Comparison of ENCODE assay signal across 19 mouse cellular contexts in genomic region chr19:21478538-21478937, GRCm38 (mm10). TPM values are rescaled to one million over a fixed set of nuclear protein-coding genes. Genes with fewer than 3 reads are reported as not detected.
DNase-seq lines count a peak whose midpoint lies in the region; ATAC-seq and TF ChIP-seq lines count a peak whose summit lies in the region.
"Had no signal": no experiment of that assay in that cellular context is flagged by ENCODE, and none has a peak within 500 bp of the region (broad histone marks: within the 10 kb centered on the region; RNA-seq: fewer than 3 reads in every experiment).

No protein-coding gene starts in this region.

- H3K36me3 ChIP-seq in kidney, embryonic 15.5 days, result no peaks in the 10 kb centered on the region
- no peaks in the 10 kb centered on the region for H3K36me3 ChIP-seq in CH12.LX (replicated peaks in 1 of 2; ENCODE audit: control insufficient read depth in 1 of 2, insufficient read depth in 1 of 2, low read length in 1 of 2)
- H3K36me3 ChIP-seq in small intestine, adult 2 months (ENCODE audit: control insufficient read depth, insufficient read depth, low read length), result no peaks in the 10 kb centered on the region
- H3K36me3 ChIP-seq: embryonic facial prominence, embryonic 12.5 days; forebrain, embryonic 15.5 days; heart, embryonic 10.5 days; hindbrain, embryonic 12.5 days had no signal

- H3K79me2 ChIP-seq in CH12.LX (replicated peaks; ENCODE audit: control insufficient read depth, extremely low read depth, insufficient read depth, poor library complexity, severe bottlenecking), result no peaks in the 10 kb centered on the region

- peak; percentile 78 for ATAC-seq in kidney, embryonic 15.5 days (replicated peaks; ENCODE audit: low FRiP score)

- TF ChIP-seq RAD21 in CH12.LX (IDR thresholded peaks at IDR 0.05; ENCODE audit: low read depth, low read length), result no peak

- 0 out of 2 replicates have a peak, but pooled peaks cover 3% of the 10 kb centered on the region for H3K4me1 ChIP-seq in kidney, embryonic 15.5 days
- H3K4me1 ChIP-seq in CH12.LX (ENCODE audit: control insufficient read depth in 1 of 2, insufficient read depth in 2 of 2), result peaks cover 21 to 35% of the 10 kb centered on the region in 2 experiments
- H3K4me1 ChIP-seq in small intestine, adult 2 months (ENCODE audit: control insufficient read depth, insufficient read depth, insufficient read length, low read length), result peaks cover 14% of the 10 kb centered on the region; the same call in 1 of the 2 replicates
- H3K4me1 ChIP-seq: embryonic facial prominence, embryonic 12.5 days; heart, embryonic 10.5 days had no signal

- no peak overlapping the region for H3K27ac ChIP-seq in kidney, embryonic 15.5 days
- H3K27ac ChIP-seq in left cerebral cortex, adult 2 months, result peak overlapping the region; percentile 64
- H3K27ac ChIP-seq in CH12.LX (ENCODE audit: insufficient read depth, low read depth), result no peak overlapping the region
- H3K27ac ChIP-seq in small intestine, adult 2 months (ENCODE audit: insufficient read depth, low read depth, low read length), result peak overlapping the region; percentile 32; the same call in 1 of the 2 replicates
- H3K27ac ChIP-seq: embryonic facial prominence, embryonic 12.5 days; heart, embryonic 10.5 days; hindbrain, embryonic 12.5 days had no signal

- H3K4me2 ChIP-seq in kidney, embryonic 15.5 days, result no peak overlapping the region
- H3K4me2 ChIP-seq in CH12.LX (ENCODE audit: insufficient read depth, low read depth, poor library complexity, severe bottlenecking), result peak overlapping the region; percentile 60; the same call in 1 of the 2 replicates
- H3K4me2 ChIP-seq: embryonic facial prominence, embryonic 12.5 days; forebrain, embryonic 15.5 days; hindbrain, embryonic 12.5 days had no signal

- WGBS in kidney, embryonic 15.5 days, result 29% methylated on average over 3 of the region's 3 CpGs
- 29% methylated on average over 3 of the region's 3 CpGs for WGBS in small intestine, adult 2 months

- no peak for TF ChIP-seq POLR2A in CH12.LX (IDR thresholded peaks at IDR 0.05; ENCODE audit: low read depth, low read length)
- TF ChIP-seq POLR2A in small intestine, adult 2 months (IDR thresholded peaks at IDR 0.05; ENCODE audit: low read depth, low read length), result no peak

- in situ Hi-C loops in CH12.LX (cut with MboI; ENCODE audit: low pct_ligation_motif_present, low pct_unique_long_range_greater_than_20kb, low sequenced_read_pairs), result no loop called here

- H3K27me3 ChIP-seq in kidney, embryonic 15.5 days, result no peaks in the 10 kb centered on the region
- no peaks in the 10 kb centered on the region for H3K27me3 ChIP-seq in CH12.LX (replicated peaks)
- no peaks in the 10 kb centered on the region for H3K27me3 ChIP-seq in small intestine, adult 2 months (ENCODE audit: control insufficient read depth, insufficient read depth, low read length)
- H3K27me3 ChIP-seq: embryonic facial prominence, embryonic 12.5 days; forebrain, embryonic 15.5 days; hindbrain, embryonic 12.5 days had no signal

- intact Hi-C loops in left cerebral cortex, adult 2 months (cut with DNase I), result loop anchor here (5.0 to 10.0 kb wide), 3 partner anchors 34 to 204 kb away; partner anchors contain the start of gene Zfand5
- intact Hi-C loops in left cerebral cortex, postnatal 10 days (cut with DNase I), result loop anchor here (5.0 kb wide), 1 partner anchor 49 kb away; no protein-coding TSS in a partner anchor

- no peak overlapping the region for H3K4me3 ChIP-seq in kidney, embryonic 15.5 days (replicated peaks)
- no peak overlapping the region for H3K4me3 ChIP-seq in left cerebral cortex, adult 2 months
- no peak overlapping the region for H3K4me3 ChIP-seq in CH12.LX (replicated peaks in 1 of 3; ENCODE audit: low read depth in 2 of 3, low read length in 2 of 3, poor library complexity in 1 of 3)
- H3K4me3 ChIP-seq in small intestine, adult 2 months (ENCODE audit: low read depth, low read length), result no peak overlapping the region
- H3K4me3 ChIP-seq: embryonic facial prominence, embryonic 12.5 days; forebrain, embryonic 15.5 days; heart, embryonic 10.5 days; hindbrain, embryonic 12.5 days had no signal

- dilution Hi-C loops in CH12.LX (cut with MboI; ENCODE audit: extremely low pct_ligation_motif_present, extremely low pct_unique_long_range_greater_than_20kb, low sequenced_read_pairs), result no loop called here

- H3K9me3 ChIP-seq in kidney, embryonic 15.5 days (replicated peaks), result no peaks in the 10 kb centered on the region
- no peaks in the 10 kb centered on the region for H3K9me3 ChIP-seq in CH12.LX (replicated peaks; ENCODE audit: low read length)
- H3K9me3 ChIP-seq: embryonic facial prominence, embryonic 12.5 days; forebrain, embryonic 15.5 days; heart, embryonic 10.5 days; hindbrain, embryonic 12.5 days had no signal

- no peak for TF ChIP-seq EP300 in CH12.LX (IDR thresholded peaks at IDR 0.05; ENCODE audit: low read length)

- no peak for DNase-seq in kidney, postnatal 14 days
- no peak for DNase-seq in left cerebral cortex, adult 2 months (ENCODE audit: extremely low spot score in 1 of 2, low spot score in 2 of 2)
- DNase-seq in left cerebral cortex, postnatal 10 days (ENCODE audit: extremely low spot score in 1 of 2, low spot score in 2 of 2), result no peak
- no peak for DNase-seq in CH12.LX (ENCODE audit: extremely low read depth)
- DNase-seq: adrenal gland, adult 8-10 months; adrenal gland, postnatal 36 days; cerebellum, adult 11 months; cerebellum, adult 8-10 months; cerebellum, postnatal 25 days; gastrocnemius, postnatal 36 days; heart, postnatal 10 days; heart, postnatal 4 days had no signal

- TF ChIP-seq CTCF in left cerebral cortex, adult 2 months (IDR thresholded peaks at IDR 0.05), result no peak
- no peak for TF ChIP-seq CTCF in CH12.LX (conservative IDR thresholded peaks at IDR 0.05 in 1 of 2, IDR thresholded peaks at IDR 0.05 in 1 of 2; ENCODE audit: low read depth in 2 of 2, low read length in 2 of 2)
- no peak for TF ChIP-seq CTCF in small intestine, adult 2 months (IDR thresholded peaks at IDR 0.05; ENCODE audit: extremely low read depth, insufficient read length, insufficient replicate concordance, low read depth, low read length)

- no peak overlapping the region for H3K9ac ChIP-seq in kidney, embryonic 15.5 days
- no peak overlapping the region for H3K9ac ChIP-seq in CH12.LX (ENCODE audit: insufficient read depth, low read depth)
- H3K9ac ChIP-seq: embryonic facial prominence, embryonic 12.5 days; forebrain, embryonic 15.5 days; hindbrain, embryonic 12.5 days had no signal

TF ChIP-seq in CH12.LX, 34 proteins besides CTCF, POLR2A, EP300 and RAD21:
- TF ChIP-seq ETS1 (conservative IDR thresholded peaks at IDR 0.05; ENCODE audit: low read depth, low read length) (no peak), IRF4 (IDR thresholded peaks at IDR 0.05; ENCODE audit: low read depth, low read length) (no peak), MYC (IDR thresholded peaks at IDR 0.05; ENCODE audit: low read depth, low read length) (no peak), GABPA (IDR thresholded peaks at IDR 0.05; ENCODE audit: insufficient replicate concordance, low read depth, low read length) (no peak), ZMIZ1 (IDR thresholded peaks at IDR 0.05; ENCODE audit: low read depth, low read length) (no peak)
TF ChIP-seq in CH12.LX: peak in this region for 0.

RNA-seq across cellular contexts. Expression of gene Gda, which starts 5.3 kb away (rescaled TPM):
- 0.15 and 0.17 TPM in 2 replicates for polyA plus RNA-seq in kidney, embryonic 15.5 days (2015; fragmentation: Nextera tagmentation; extraction: Ambion mirVana)
- 100 to 1,000 TPM; 169 to 176 TPM for total RNA-seq in left cerebral cortex, adult 2 months (2021)
- total RNA-seq in left cerebral cortex, postnatal 10 days (2021), result 100 to 1,000 TPM; 250 to 256 TPM
- total RNA-seq in CH12.LX (2012; rRNA removed) (not detected in 2 replicates), CH12.LX (2014; rRNA removed) (not detected in 2 replicates)
- polyA plus RNA-seq in CH12.LX (2012; ENCODE audit: insufficient read length, low read depth), result not detected in 2 replicates
- polyA plus RNA-seq in small intestine, adult 2 months (2012; rRNA removed), result 57.5 and 122 TPM in 2 replicates
- polyA plus RNA-seq: forebrain, embryonic 11.5 days had no signal

Comparison
In these comparisons a context has a peak if more than half of its experiments do, and no peak if none do; other contexts are left out.
1. H3K27ac ChIP-seq: peak in left cerebral cortex, adult 2 months (single experiment) and small intestine, adult 2 months (single experiment); none in kidney, embryonic 15.5 days (single experiment) and CH12.LX (single experiment).
2. RNA of gene Gda, which starts 5.3 kb away (total RNA-seq): 250 to 256 TPM in left cerebral cortex, postnatal 10 days and 169 to 176 TPM in left cerebral cortex, adult 2 months; not detected in CH12.LX; every median in the first group is over 100 times any median in the second.